Mouse (Mus musculus) intestine, embryonic 15.5 days (tissue): ENCODE results near the gene Ube2z. TPM values are rescaled to one million over a fixed set of nuclear protein-coding genes. Genes with fewer than 3 reads are reported as not detected.

Experiments used
- ATAC-seq: fragments of 200-750 bp; cut with Nextera tagmentation; 2 replicates; pipeline ENCODE4 v1.8.0; 2017; ENCODE audit warnings: moderate TSS enrichment, moderate library complexity
- H3K27ac ChIP-seq: fragments of 300-500 bp; sonication (generic); 2 replicates; pipeline ENCODE4 v1.5.1; 2015; ENCODE audit warnings: mild to moderate bottlenecking, inconsistent platforms
- H3K27me3 ChIP-seq: fragments of 300-500 bp; sonication (generic); replicated peaks from 2 replicates; pipeline ENCODE4 v1.6.1; 2015; ENCODE audit warnings: inconsistent platforms
- H3K36me3 ChIP-seq: fragments of 300-500 bp; sonication (generic); 2 replicates; pipeline ENCODE4 v1.6.1; 2015; ENCODE audit warnings: inconsistent platforms
- H3K4me1 ChIP-seq: fragments of 300-500 bp; sonication (generic); replicated peaks from 2 replicates; pipeline ENCODE4 v1.6.1; 2015; ENCODE audit warnings: inconsistent platforms
- H3K4me2 ChIP-seq: fragments of 300-500 bp; sonication (generic); replicated peaks from 2 replicates; pipeline ENCODE4 v1.6.1; 2015; ENCODE audit warnings: mild to moderate bottlenecking, inconsistent platforms
- H3K4me3 ChIP-seq: fragments of 300-500 bp; sonication (generic); replicated peaks from 2 replicates; pipeline ENCODE4 v1.5.1; 2015; ENCODE audit warnings: inconsistent platforms
- H3K9ac ChIP-seq: fragments of 300-500 bp; sonication (generic); 2 replicates; pipeline ENCODE4 v1.6.1; 2015; ENCODE audit warnings: inconsistent platforms
- H3K9me3 ChIP-seq: fragments of 300-500 bp; sonication (generic); 2 replicates; pipeline ENCODE4 v1.6.1; 2016; ENCODE audit warnings: inconsistent platforms
- WGBS: fragments of 180-500 bp; shearing (Covaris S2); methylation state at CpG from one replicate; pipeline ENCODE4 v1.1.7; 2015; 5-methylcytosine and 5-hydroxymethylcytosine counted together
- polyA plus RNA-seq: library from polyadenylated mRNA; unstranded; fragments of >200 nt; fragmentation: Nextera tagmentation; extraction: Ambion mirVana; gene quantifications from 2 replicates; pipeline ENCODE4 v1.2.1, GENCODE M21; 2015

Ube2z gene
- polyA plus RNA-seq, 1 experiment from 2014 or later: 35.3 TPM

DNA sequence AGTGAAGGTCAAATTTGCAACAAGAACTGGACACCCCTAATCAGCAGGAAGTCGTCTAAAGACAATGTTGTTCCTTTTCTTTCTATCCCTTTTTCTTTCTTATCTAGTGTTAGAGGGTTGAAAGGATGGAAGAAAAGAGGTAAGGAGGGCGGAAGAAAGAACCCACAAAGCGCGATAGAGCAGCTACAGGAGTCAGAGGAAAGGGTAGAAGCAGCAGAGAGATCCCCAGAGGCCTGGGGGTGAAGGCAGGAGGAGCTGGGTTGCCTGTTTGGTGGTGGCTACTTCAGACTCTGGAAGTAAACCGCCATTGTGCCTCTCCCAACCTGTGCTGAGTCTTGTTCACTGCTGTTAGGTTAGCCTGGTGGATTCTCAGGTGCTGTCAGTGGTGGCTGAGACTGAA is 37.1 kb downstream of the Ube2z start:
- H3K4me1 ChIP-seq: no peaks in the 10 kb centered on the region
- H3K4me3 ChIP-seq: no peak overlapping the region
- no peak for ATAC-seq
- H3K9me3 ChIP-seq: no peaks in the 10 kb centered on the region
- no peaks in the 10 kb centered on the region for H3K36me3 ChIP-seq
- 59% methylated on average over 5 of the region's 5 CpGs for WGBS
- no peak overlapping the region for H3K9ac ChIP-seq
- no peaks in the 10 kb centered on the region for H3K27me3 ChIP-seq
- no peak overlapping the region for H3K27ac ChIP-seq
- H3K4me2 ChIP-seq: no peak overlapping the region

GRCm38 (mm10) chr11:96020622-96021021 is 44.6 kb downstream of the Ube2z start:
- Histone ChIP-seq H3K9me3 (no peaks in the 10 kb centered on the region), H3K36me3 (no peaks in the 10 kb centered on the region), H3K4me2 (no peak overlapping the region), H3K4me3 (no peak overlapping the region), H3K4me1 (peaks cover 3% of the 10 kb centered on the region; the same call in 1 of the 2 replicates), H3K9ac (no peak overlapping the region), H3K27me3 (no peaks in the 10 kb centered on the region), H3K27ac (no peak overlapping the region)
- no peak for ATAC-seq
- 44% methylated on average over 4 of the region's 4 CpGs for WGBS

DNA sequence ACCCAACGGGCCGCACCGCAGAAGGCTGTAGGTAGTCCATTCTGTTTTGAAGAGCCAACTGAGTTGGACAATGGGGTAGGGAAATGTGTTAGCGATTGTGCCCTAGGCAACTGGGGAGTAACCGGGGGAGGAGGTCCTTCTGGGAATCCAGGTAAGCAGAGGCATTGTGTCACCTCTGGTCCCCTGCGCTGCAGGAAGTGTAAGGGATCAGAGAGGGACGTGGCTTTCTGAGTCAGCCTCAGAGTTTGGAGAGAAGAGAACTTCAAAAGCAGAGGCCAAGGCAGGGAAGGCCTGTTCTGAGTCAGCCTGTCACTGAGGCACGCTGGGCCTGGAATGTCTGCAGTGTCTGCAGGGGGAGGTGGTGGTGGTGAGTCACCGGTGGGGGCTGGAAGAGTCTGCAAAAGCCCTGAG is 47.2 kb downstream of the Ube2z start:
- ATAC-seq: peak; percentile 88
- H3K4me3 ChIP-seq: no peak overlapping the region
- no peak overlapping the region for H3K4me2 ChIP-seq
- H3K4me1 ChIP-seq: peaks cover 3% of the 10 kb centered on the region; the same call in 1 of the 2 replicates
- H3K27ac ChIP-seq: peak overlapping the region; percentile 52
- no peaks in the 10 kb centered on the region for H3K27me3 ChIP-seq
- no peaks in the 10 kb centered on the region for H3K9me3 ChIP-seq
- H3K9ac ChIP-seq: no peak overlapping the region
- 12% methylated on average over 9 of the region's 9 CpGs for WGBS
- H3K36me3 ChIP-seq: no peaks in the 10 kb centered on the region

GRCm38 (mm10) chr11:96015421-96015820 is 49.8 kb downstream of the Ube2z start:
- Histone ChIP-seq H3K4me3 (no peak overlapping the region), H3K4me2 (no peak overlapping the region), H3K9me3 (no peaks in the 10 kb centered on the region), H3K36me3 (no peaks in the 10 kb centered on the region), H3K27ac (no peak overlapping the region), H3K4me1 (peaks cover 3% of the 10 kb centered on the region; the same call in 1 of the 2 replicates), H3K27me3 (no peaks in the 10 kb centered on the region), H3K9ac (no peak overlapping the region)
- 30% methylated on average over 5 of the region's 5 CpGs for WGBS
- no peak for ATAC-seq

GRCm38 (mm10) chr11:96011982-96012381 is 53.2 kb downstream of the Ube2z start:
- Histone ChIP-seq H3K4me1 (peaks cover 6% of the 10 kb centered on the region; the same call in 1 of the 2 replicates), H3K9me3 (no peaks in the 10 kb centered on the region), H3K27ac (no peak overlapping the region), H3K4me2 (no peak overlapping the region), H3K36me3 (no peaks in the 10 kb centered on the region), H3K27me3 (no peaks in the 10 kb centered on the region; the same call in 1 of the 2 replicates), H3K9ac (no peak overlapping the region), H3K4me3 (no peak overlapping the region)
- WGBS: 8% methylated on average over 6 of the region's 8 CpGs
- no peak for ATAC-seq

- Histone ChIP-seq H3K9ac (no peak overlapping the region), H3K4me3 (no peak overlapping the region), H3K27me3 (no peaks in the 10 kb centered on the region; the same call in 1 of the 2 replicates), H3K27ac (no peak overlapping the region), H3K4me2 (no peak overlapping the region), H3K4me1 (peaks cover 9% of the 10 kb centered on the region; the same call in 1 of the 2 replicates), H3K9me3 (no peaks in the 10 kb centered on the region), H3K36me3 (no peaks in the 10 kb centered on the region)
- WGBS: 0% methylated on average over 1 of the region's 1 CpGs
- no peak for ATAC-seq
Measured at GRCm38 (mm10) chr11:96008827-96009226, 56.4 kb downstream of the Ube2z start.

GRCm38 (mm10) chr11:96007516-96008235 is 57.5 kb downstream of the Ube2z start:
- Histone ChIP-seq H3K9me3 (no peaks in the 10 kb centered on the region), H3K4me2 (peak overlapping the region; percentile 95), H3K4me3 (peak overlapping the region; percentile 83), H3K9ac (peak overlapping the region; percentile 94), H3K4me1 (peaks cover 9% of the 10 kb centered on the region; the same call in 1 of the 2 replicates), H3K36me3 (no peaks in the 10 kb centered on the region), H3K27ac (peak overlapping the region; percentile 92), H3K27me3 (no peaks in the 10 kb centered on the region; the same call in 1 of the 2 replicates)
- peak; percentile 19 for ATAC-seq
- WGBS: 1% methylated on average over 33 of the region's 33 CpGs

DNA sequence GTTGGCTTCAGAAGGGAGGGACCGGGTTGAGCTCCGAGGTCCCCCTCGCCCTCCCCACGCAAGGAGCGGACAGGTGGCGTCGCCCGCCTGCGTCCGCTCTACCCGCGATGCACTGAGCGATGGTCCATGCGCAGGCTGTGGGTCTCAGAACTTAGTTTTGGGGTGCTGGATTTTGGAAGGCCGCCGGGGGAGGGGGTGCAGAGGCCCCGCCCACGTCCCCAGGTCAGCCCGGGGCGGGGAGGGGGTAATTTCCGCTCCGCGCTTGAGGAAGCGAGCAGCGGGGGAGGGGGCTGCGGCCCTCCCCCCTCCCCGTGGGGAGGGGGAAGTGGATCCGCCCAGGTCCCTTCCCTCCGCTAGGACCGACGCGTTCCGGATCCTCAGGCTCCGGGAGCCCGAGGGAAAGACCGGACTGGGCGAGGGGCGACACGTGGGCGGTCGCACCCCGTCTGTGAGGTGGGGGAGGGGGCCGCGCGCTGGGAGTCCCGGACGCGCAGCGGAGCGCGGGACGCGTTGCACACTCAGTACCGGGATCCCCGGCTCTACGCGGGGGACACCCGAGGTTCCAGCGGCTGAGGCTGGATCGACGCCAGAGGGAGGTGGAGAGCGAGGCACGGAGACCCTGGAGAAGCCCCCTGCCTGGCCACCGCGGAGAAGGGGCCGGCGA is 58.2 kb downstream of the Ube2z start:
- WGBS: under 1% methylated on average over 66 of the region's 67 CpGs
- ATAC-seq: peak; percentile 64
- H3K4me2 ChIP-seq: peak overlapping the region; percentile 95
- no peaks in the 10 kb centered on the region for H3K9me3 ChIP-seq
- H3K27ac ChIP-seq: peak overlapping the region; percentile 92
- peak overlapping the region; percentile 94 for H3K9ac ChIP-seq
- peaks cover 11% of the 10 kb centered on the region; the same call in 1 of the 2 replicates for H3K4me1 ChIP-seq
- peak overlapping the region; percentile 83 for H3K4me3 ChIP-seq
- no peaks in the 10 kb centered on the region; the same call in 1 of the 2 replicates for H3K27me3 ChIP-seq
- H3K36me3 ChIP-seq: no peaks in the 10 kb centered on the region

DNA sequence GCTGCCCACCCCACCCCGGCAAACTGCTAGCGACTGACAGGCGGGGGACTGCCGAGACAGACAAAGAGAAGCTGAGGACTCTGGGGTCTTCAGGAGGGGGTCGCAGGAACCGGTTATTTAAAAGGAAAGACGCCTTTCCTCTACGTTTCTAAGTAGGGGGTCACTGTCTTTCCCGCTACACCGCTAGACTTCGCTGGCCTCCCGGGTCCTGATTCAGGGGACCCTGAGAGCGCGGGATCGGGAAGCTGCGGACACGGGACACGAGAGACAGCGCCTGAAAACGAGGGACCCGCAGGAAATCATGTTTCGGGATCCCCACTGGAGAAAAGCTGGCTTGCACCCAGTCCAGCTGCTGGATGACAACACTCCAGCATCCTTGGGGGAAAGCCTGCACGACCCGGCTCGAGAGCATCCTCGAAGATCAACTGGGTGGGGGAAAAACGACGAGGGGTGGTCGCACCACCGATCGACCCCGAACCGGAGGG is 58.8 kb downstream of the Ube2z start:
- peak; percentile 23 for ATAC-seq
- peak overlapping the region; percentile 94 for H3K9ac ChIP-seq
- H3K9me3 ChIP-seq: no peaks in the 10 kb centered on the region
- no peaks in the 10 kb centered on the region for H3K36me3 ChIP-seq
- no peaks in the 10 kb centered on the region; the same call in 1 of the 2 replicates for H3K27me3 ChIP-seq
- peak overlapping the region; percentile 95 for H3K4me2 ChIP-seq
- H3K4me1 ChIP-seq: peaks cover 14% of the 10 kb centered on the region
- WGBS: under 1% methylated on average over 33 of the region's 33 CpGs
- peak overlapping the region; percentile 92 for H3K27ac ChIP-seq
- peak overlapping the region; percentile 83 for H3K4me3 ChIP-seq

DNA sequence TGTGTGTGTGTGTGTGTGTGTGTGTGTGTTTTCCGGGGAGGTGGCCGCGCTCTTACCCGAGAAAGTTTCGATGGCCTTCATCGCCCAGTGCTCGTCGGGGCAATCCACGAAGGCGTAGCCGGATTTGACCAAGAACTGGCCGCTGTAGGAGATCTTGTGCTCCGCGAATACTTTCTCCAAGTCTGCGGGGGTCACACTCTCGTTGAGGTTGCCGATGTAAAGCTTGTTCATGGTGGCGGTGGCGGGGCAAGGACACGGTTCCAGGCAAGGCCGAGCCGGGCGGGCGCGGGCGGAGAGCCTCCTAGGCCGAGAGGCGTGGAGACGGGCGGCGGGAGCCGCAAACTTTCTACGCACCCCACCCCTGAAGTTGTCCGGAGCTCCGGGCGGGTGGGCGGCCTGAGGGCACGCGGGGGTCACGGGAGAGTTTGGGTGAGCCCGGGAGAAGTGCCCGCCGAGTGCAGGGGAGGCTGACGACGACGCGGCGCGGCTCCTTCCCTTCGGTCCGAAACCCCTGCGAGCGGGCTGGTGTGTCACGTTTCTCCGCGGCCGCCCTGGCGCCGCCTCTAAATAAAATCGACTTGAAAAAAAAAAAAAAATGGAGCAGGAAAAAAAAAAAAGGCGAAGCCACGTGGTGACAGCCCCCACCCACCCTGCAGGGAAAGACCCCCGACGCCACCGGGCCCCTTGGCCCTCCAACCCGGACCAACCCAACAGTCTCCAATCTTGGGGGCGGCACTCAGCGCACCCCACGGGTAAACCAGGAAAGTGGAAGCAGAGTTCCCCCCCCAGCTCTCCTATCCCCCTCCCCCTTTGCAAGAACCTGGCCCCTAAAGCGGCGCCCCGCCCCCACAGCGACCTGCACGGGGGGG is 59.6 kb downstream of the Ube2z start, which contains the start of gene Igf2bp1:
Igf2bp1 (minus strand) TSS at position 538 of the 869 bp plus-strand sequence.
- Histone ChIP-seq H3K4me1 (peaks cover 14% of the 10 kb centered on the region), H3K9ac (peak within 1 kb of the TSS; percentile 94), H3K4me2 (peak within 1 kb of the TSS; percentile 95), H3K27me3 (no peaks in the 10 kb centered on the region; the same call in 1 of the 2 replicates), H3K9me3 (no peaks in the 10 kb centered on the region), H3K27ac (peak within 1 kb of the TSS; percentile 92), H3K36me3 (no peaks in the 10 kb centered on the region), H3K4me3 (peak within 1 kb of the TSS; percentile 83)
- under 1% methylated on average over 65 of the region's 74 CpGs for WGBS
- ATAC-seq: peak; percentile 61

DNA sequence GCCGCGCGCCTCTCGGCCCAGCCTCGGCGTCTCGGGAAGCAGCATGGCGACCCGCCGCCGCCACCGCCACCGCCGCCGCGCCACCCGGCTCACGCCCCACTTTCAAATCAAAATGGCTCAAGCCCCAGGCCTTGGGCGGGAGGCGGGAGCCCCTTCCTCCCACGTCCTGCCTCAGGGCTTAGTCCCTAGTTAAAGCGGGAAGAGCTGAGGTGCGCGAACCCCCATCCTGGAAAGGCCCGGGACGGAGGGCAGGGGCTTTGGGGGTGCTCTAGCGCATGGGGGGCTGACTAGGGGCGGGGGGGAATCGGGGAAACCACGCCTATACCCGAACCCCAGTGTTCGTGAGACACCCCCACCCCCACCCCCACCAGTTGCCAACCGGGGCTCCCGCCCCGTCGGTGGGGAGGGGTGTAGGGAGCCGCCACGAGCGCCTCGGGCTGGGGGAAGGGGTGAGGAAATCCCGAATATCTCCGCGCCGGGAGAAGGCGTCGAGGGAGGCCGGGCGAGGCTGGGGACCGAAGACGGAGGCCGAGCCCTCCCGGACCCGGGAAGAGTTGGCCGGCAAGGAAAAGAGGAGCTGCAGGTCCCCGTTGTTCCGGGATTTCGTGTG is 60.3 kb downstream of the Ube2z start:
- Histone ChIP-seq H3K4me1 (peaks cover 14% of the 10 kb centered on the region), H3K36me3 (no peaks in the 10 kb centered on the region), H3K27ac (peak overlapping the region; percentile 92), H3K4me3 (peak overlapping the region; percentile 83), H3K27me3 (no peaks in the 10 kb centered on the region; the same call in 1 of the 2 replicates), H3K9ac (peak overlapping the region; percentile 94), H3K9me3 (no peaks in the 10 kb centered on the region), H3K4me2 (peak overlapping the region; percentile 95)
- peak; percentile 36 for ATAC-seq
- WGBS: under 1% methylated on average over 56 of the region's 57 CpGs
